Mouse (Mus musculus) bone marrow macrophage, adult 2 months (primary cell): ENCODE data around the gene Ralbp1.

Experiments used
- CTCF ChIP-seq: IDR thresholded peaks from 2 replicates; pipeline ENCODE4 v1.5.1; 2012; ENCODE audit warnings: low read depth, mild to moderate bottlenecking, low read length, moderate library complexity
- POLR2A ChIP-seq: IDR thresholded peaks from 2 replicates; pipeline ENCODE4 v1.6.1; 2012; ENCODE audit warnings: mild to moderate bottlenecking, low read depth, low read length, borderline replicate concordance

GRCm38 (mm10) chr17:65799353-65799752 is 86.2 kb downstream of the Ralbp1 start:
- TF ChIP-seq CTCF (no peak), POLR2A (no peak)
